Mouse (Mus musculus) C2C12 (cell line): ENCODE data around the gene Ror2.

Experiments
- CEBPB ChIP-seq: IDR thresholded peaks from one replicate; pipeline ENCODE4 v1.6.1; 2011; ENCODE audit warnings: low read depth, mild to moderate bottlenecking, control low read depth, moderate library complexity
- USF1 ChIP-seq: IDR thresholded peaks from one replicate; pipeline ENCODE4 v1.6.1; 2011; ENCODE audit warnings: low read depth, mild to moderate bottlenecking, control low read depth, moderate library complexity

- TF ChIP-seq USF1, result no peak
- TF ChIP-seq CEBPB, result no peak
Measured at GRCm38 (mm10) chr13:53196690-53197089, 89.2 kb downstream of the Ror2 start.
